Mouse (Mus musculus) liver, postnatal 0 days (tissue): Measurements from ENCODE around the gene Ubiad1. TPM values are rescaled to one million over a fixed set of nuclear protein-coding genes. Genes with fewer than 3 reads are reported as not detected.

ENCODE experiments used
- ATAC-seq: fragments of 200-750 bp; cut with Nextera tagmentation; 2 replicates; pipeline ENCODE4 v1.8.0; 2017; ENCODE audit warnings: mild to moderate bottlenecking, moderate library complexity
- DNase-seq: peaks from one replicate; pipeline ENCODE4 v3.0.0-alpha.2; 2016
- H3K27ac ChIP-seq: fragments of 300-500 bp; sonication (generic); 2 replicates; pipeline ENCODE4 v1.5.1; 2014; ENCODE audit warnings: antibody characterized with exemption, moderate library complexity, mild to moderate bottlenecking, low read depth
- H3K27me3 ChIP-seq: fragments of 300-500 bp; sonication (generic); 2 replicates; pipeline ENCODE4 v1.6.1; 2014; ENCODE audit warnings: low read length, control low read depth, mixed read lengths; ENCODE audit not compliant: insufficient read depth
- H3K36me3 ChIP-seq: fragments of 300-500 bp; sonication (generic); replicated peaks from 2 replicates; pipeline ENCODE4 v1.6.1; 2014; ENCODE audit warnings: mild to moderate bottlenecking, control low read depth, low read length, moderate library complexity, mixed read lengths; ENCODE audit not compliant: insufficient read depth
- H3K4me1 ChIP-seq: fragments of 300-500 bp; sonication (generic); 2 replicates; pipeline ENCODE4 v1.6.1; 2014; ENCODE audit warnings: antibody characterized with exemption, mild to moderate bottlenecking, control low read depth; ENCODE audit not compliant: insufficient read depth
- H3K4me2 ChIP-seq: fragments of 300-500 bp; sonication (generic); 2 replicates; pipeline ENCODE4 v1.6.1; 2014; ENCODE audit warnings: low read depth, mild to moderate bottlenecking, low read length, moderate library complexity, mixed read lengths
- H3K4me3 ChIP-seq: fragments of 300-500 bp; sonication (generic); 2 replicates; pipeline ENCODE4 v1.5.1; 2014; ENCODE audit warnings: low read depth, low read length
- H3K9ac ChIP-seq: fragments of 300-500 bp; sonication (generic); replicated peaks from 2 replicates; pipeline ENCODE4 v1.6.1; 2014; ENCODE audit warnings: mild to moderate bottlenecking, moderate library complexity
- H3K9me3 ChIP-seq: fragments of 300-500 bp; sonication (generic); 2 replicates; pipeline ENCODE4 v1.6.1; 2016; ENCODE audit warnings: mild to moderate bottlenecking, control low read depth, low read length, mixed read lengths
- CTCF ChIP-seq: sonication (generic); IDR thresholded peaks from 2 replicates; pipeline ENCODE4 v1.5.1; 2016; ENCODE audit warnings: antibody characterized with exemption, low read depth
- EP300 ChIP-seq: IDR thresholded peaks from 2 replicates; pipeline ENCODE4 v1.6.1; 2016; ENCODE audit warnings: antibody characterized with exemption, low read depth, mild to moderate bottlenecking
- WGBS: fragments of 180-500 bp; shearing (Covaris S2); extraction: QIAGEN DNeasy Blood & Tissue Kit; methylation state at CpG from one replicate; pipeline ENCODE4 v1.1.7; 2014; ENCODE audit not compliant: insufficient replicate concordance; 5-methylcytosine and 5-hydroxymethylcytosine counted together
- polyA plus RNA-seq: library from polyadenylated mRNA; unstranded; fragments of >200 nt; fragmentation: Nextera tagmentation; extraction: Ambion mirVana; gene quantifications from 2 replicates; pipeline ENCODE4 v1.2.1, GENCODE M21; 2015

The Ubiad1 gene
- polyA plus RNA-seq: 10.2 and 10.5 TPM in 2 replicates

GRCm38 (mm10) chr4:148444250-148444967 lies at the start of gene Ubiad1:
TSS of gene Ubiad1 (minus strand) at chr4:148444771.
- Histone ChIP-seq H3K4me1 (peaks cover 43% of the 10 kb centered on the region), H3K9me3 (no peaks in the 10 kb centered on the region), H3K4me2 (peak within 1 kb of the TSS; percentile 91), H3K4me3 (peak within 1 kb of the TSS; percentile 78), H3K27ac (peak within 1 kb of the TSS; percentile 87), H3K27me3 (no peaks in the 10 kb centered on the region), H3K36me3 (no peaks in the 10 kb centered on the region), H3K9ac (peak within 1 kb of the TSS; percentile 76)
- peak; percentile 70 for ATAC-seq
- WGBS: under 1% methylated on average over 46 of the region's 46 CpGs
- TF ChIP-seq CTCF (peak; percentile 32), EP300 (no peak; the same call in 1 of the 2 replicates)
- DNase-seq: peak; percentile 96

GRCm38 (mm10) chr4:148491448-148491847 lies 46.9 kb upstream of the Ubiad1 start:
- Histone ChIP-seq H3K9me3 (no peaks in the 10 kb centered on the region), H3K27ac (no peak overlapping the region), H3K4me2 (no peak overlapping the region), H3K4me3 (no peak overlapping the region), H3K9ac (no peak overlapping the region), H3K4me1 (no peaks in the 10 kb centered on the region), H3K27me3 (no peaks in the 10 kb centered on the region), H3K36me3 (peaks cover 53% of the 10 kb centered on the region)
- no peak for ATAC-seq
- TF ChIP-seq CTCF: no peak
- TF ChIP-seq EP300: no peak
- DNase-seq: no peak
- 77% methylated on average over 7 of the region's 7 CpGs for WGBS

- no peaks in the 10 kb centered on the region for H3K4me1 ChIP-seq
- no peak overlapping the region for H3K9ac ChIP-seq
- H3K4me3 ChIP-seq: no peak overlapping the region
- no peak overlapping the region for H3K27ac ChIP-seq
- H3K9me3 ChIP-seq: no peaks in the 10 kb centered on the region
- no peaks in the 10 kb centered on the region for H3K27me3 ChIP-seq
- ATAC-seq: no peak
- no peak for DNase-seq
- TF ChIP-seq EP300 (no peak), CTCF (no peak)
- WGBS: 71% methylated on average over 6 of the region's 6 CpGs
- H3K4me2 ChIP-seq: no peak overlapping the region
- peaks cover 61% of the 10 kb centered on the region for H3K36me3 ChIP-seq
These were observed 45.9 kb upstream of the Ubiad1 start for GRCm38 (mm10) chr4:148490502-148490901.

GRCm38 (mm10) chr4:148487841-148488240 lies 43.3 kb upstream of the Ubiad1 start:
- DNase-seq (no peak), ATAC-seq (no peak)
- H3K9ac ChIP-seq: no peak overlapping the region
- WGBS: 83% methylated on average over 2 of the region's 2 CpGs
- no peaks in the 10 kb centered on the region for H3K9me3 ChIP-seq
- H3K4me1 ChIP-seq: no peaks in the 10 kb centered on the region
- H3K27me3 ChIP-seq: no peaks in the 10 kb centered on the region
- peaks cover 87% of the 10 kb centered on the region for H3K36me3 ChIP-seq
- TF ChIP-seq CTCF: no peak
- no peak for TF ChIP-seq EP300
- no peak overlapping the region for H3K4me3 ChIP-seq
- H3K4me2 ChIP-seq: no peak overlapping the region
- no peak overlapping the region for H3K27ac ChIP-seq

DNA sequence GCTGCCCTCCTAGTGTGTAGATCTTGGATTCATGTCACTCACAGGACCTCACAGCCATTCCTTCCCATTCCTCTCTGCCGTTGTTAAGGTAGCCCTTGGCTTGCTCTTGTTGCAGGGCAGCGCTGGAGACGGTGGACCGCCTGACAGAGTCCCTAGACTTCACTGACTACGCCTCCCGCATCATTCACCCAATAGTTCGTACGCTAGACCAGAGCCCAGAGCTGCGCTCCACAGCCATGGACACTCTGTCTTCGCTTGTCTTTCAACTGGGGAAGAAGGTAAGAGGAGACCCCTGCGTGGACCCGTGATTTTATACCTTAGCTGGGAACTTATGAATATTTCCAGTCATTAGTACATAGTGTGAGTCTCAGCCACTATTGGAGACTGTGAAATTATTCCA lies 39.9 kb upstream of the Ubiad1 start:
- Histone ChIP-seq H3K4me2 (no peak overlapping the region), H3K4me1 (no peaks in the 10 kb centered on the region), H3K27ac (no peak overlapping the region), H3K9ac (no peak overlapping the region), H3K9me3 (no peaks in the 10 kb centered on the region), H3K27me3 (no peaks in the 10 kb centered on the region), H3K4me3 (no peak overlapping the region), H3K36me3 (peaks cover 82% of the 10 kb centered on the region)
- no peak for DNase-seq
- 92% methylated on average over 12 of the region's 12 CpGs for WGBS
- TF ChIP-seq CTCF (no peak), EP300 (no peak)
- no peak for ATAC-seq

DNA sequence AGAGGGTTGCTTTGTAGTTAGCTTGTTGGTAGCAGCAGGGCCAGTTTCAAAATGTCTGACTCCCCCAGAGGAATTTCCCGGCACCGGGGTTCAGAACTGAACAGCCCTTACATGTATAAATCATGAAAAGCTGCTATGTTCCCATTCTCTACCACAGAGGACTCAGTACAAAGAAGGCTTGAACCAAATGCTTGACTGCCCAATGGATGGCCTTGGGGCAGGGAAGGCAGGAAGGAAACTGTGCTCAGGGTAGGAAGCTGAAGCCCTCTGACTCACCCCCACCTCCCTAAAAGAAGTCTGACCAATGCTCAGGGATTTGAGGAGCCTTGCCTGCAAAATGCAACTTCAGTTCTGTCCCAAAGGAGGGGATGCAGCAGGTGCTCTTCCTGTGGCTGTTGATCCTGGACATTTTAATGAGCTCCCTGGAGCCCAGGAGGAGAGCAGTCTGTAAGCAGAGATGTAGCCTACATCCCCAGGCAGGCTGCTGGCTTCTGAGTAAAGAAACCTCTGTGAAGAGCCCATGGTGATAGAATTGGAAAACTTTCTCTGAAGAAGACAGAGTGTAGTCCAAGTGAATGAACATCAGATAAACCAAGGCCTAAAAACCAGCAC lies 37.1 kb upstream of the Ubiad1 start:
- H3K27me3 ChIP-seq: no peaks in the 10 kb centered on the region
- H3K4me1 ChIP-seq: no peaks in the 10 kb centered on the region
- no peak overlapping the region for H3K9ac ChIP-seq
- H3K36me3 ChIP-seq: peaks cover 73% of the 10 kb centered on the region
- WGBS: 72% methylated on average over 2 of the region's 2 CpGs
- no peak overlapping the region for H3K27ac ChIP-seq
- no peak overlapping the region for H3K4me3 ChIP-seq
- ATAC-seq (no peak), DNase-seq (no peak)
- no peak overlapping the region for H3K4me2 ChIP-seq
- no peaks in the 10 kb centered on the region for H3K9me3 ChIP-seq
- no peak for TF ChIP-seq CTCF
